ENCODE assay signal across 19 mouse cellular contexts in the genomic region with DNA sequence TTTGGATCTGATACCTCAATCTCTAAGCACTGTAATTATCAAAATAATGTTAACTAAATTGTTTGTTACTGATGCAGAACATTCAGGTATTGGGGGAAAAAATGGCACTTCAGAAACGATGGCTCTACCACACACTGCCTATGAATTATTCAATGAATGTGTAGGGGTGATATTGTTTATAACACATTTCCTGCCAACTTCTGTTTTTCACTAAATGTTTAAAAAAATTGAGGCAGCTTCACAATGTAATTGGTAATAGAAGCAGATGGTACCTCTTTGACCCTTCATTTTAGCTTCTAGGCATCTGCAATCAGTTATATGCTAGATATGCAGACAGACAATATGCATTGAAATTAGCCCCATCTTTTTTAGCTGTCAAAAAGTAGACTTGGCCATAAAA.
"Had no signal": no experiment of that assay in that cellular context is flagged by ENCODE, and none has a peak within 500 bp of the region (broad histone marks: within the 10 kb centered on the region; RNA-seq: fewer than 3 reads in every experiment).

No protein-coding gene starts in this region.

- DNase-seq: liver, postnatal 0 days; lung, embryonic 14.5 days; lung, postnatal 10 days; lung, postnatal 4 days; midbrain, embryonic 14.5 days; retina, postnatal 1 day; right cerebral cortex, adult 18-20 months; right cerebral cortex, postnatal 25 days; right cerebral cortex, postnatal 4 days; spleen, adult 18-20 months; thymus, adult 18-20 months; thymus, postnatal 14 days; thymus, postnatal 36 days had no signal

- H3K36me3 ChIP-seq: midbrain, embryonic 10.5 days; midbrain, embryonic 12.5 days; neural tube, embryonic 13.5 days; neural tube, embryonic 15.5 days had no signal

- H3K4me3 ChIP-seq: midbrain, embryonic 10.5 days; midbrain, embryonic 12.5 days; myocyte; neural tube, embryonic 13.5 days; neural tube, embryonic 15.5 days had no signal

- H3K27me3 ChIP-seq: midbrain, embryonic 12.5 days; neural tube, embryonic 13.5 days; neural tube, embryonic 15.5 days had no signal

- H3K9me3 ChIP-seq: midbrain, embryonic 12.5 days; neural tube, embryonic 13.5 days; neural tube, embryonic 15.5 days had no signal

- H3K9ac ChIP-seq: liver, postnatal 0 days; lung, embryonic 14.5 days; midbrain, embryonic 12.5 days; neural tube, embryonic 13.5 days; neural tube, embryonic 15.5 days had no signal

- H3K4me2 ChIP-seq: lung, embryonic 14.5 days; midbrain, embryonic 12.5 days; neural tube, embryonic 13.5 days; neural tube, embryonic 15.5 days had no signal

- ATAC-seq: liver, postnatal 0 days; midbrain, embryonic 16.5 days had no signal

- H3K4me1 ChIP-seq: midbrain, embryonic 10.5 days; midbrain, embryonic 12.5 days; neural tube, embryonic 13.5 days; neural tube, embryonic 15.5 days had no signal

- H3K27ac ChIP-seq: midbrain, embryonic 10.5 days; midbrain, embryonic 12.5 days; neural tube, embryonic 13.5 days; neural tube, embryonic 15.5 days had no signal
